Mouse (Mus musculus): ENCODE measurements around the gene Grik4.

The Grik4 gene

DNA sequence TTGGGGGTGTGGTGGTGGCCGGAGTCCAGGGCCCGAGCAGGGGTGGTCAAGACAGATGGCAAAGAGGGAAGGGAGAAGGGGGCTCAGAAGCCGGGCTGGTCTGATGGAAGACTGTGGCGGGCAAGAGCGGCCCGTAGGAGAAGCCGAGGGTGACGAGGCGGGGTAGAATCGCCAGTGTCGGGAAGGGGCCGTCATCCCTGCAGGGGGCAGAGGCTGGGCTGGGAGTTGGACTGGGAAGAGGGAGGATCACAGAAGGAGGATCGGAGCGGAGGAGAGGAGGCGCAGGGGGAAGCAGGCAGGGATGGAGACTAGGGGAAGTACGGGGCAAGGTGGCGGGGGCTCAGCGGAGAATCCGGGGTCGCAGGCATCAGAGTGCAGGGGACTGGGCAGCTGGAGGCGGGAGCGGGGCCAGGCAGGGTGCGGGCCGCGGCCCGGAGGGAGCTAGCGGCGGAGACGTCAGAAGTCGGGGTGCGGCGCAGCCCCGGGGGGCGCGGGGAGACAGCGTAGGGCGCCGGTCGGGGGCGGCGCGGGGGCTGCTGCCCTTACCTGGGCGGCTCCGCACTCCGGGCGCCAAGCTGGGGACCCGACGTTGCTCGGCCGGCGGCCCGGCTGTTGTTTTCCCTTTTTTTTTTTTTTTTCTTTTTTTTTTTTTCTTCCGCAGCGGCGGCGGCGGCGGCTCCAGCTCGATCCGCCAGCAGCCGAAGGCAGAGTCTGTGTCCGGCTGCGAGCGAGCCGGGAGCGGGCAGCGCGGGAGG is at the start of gene Grik4:
Grik4 (minus strand) TSS at position 713 of the 755 bp plus-strand sequence.
- no peak for DNase-seq

- DNase-seq = no peak
Measured at GRCm38 (mm10) chr9:42993659-42994058, 49.4 kb upstream of the Grik4 start.

- no peak for DNase-seq
Measured at GRCm38 (mm10) chr9:42987988-42988387, 43.7 kb upstream of the Grik4 start.

DNA sequence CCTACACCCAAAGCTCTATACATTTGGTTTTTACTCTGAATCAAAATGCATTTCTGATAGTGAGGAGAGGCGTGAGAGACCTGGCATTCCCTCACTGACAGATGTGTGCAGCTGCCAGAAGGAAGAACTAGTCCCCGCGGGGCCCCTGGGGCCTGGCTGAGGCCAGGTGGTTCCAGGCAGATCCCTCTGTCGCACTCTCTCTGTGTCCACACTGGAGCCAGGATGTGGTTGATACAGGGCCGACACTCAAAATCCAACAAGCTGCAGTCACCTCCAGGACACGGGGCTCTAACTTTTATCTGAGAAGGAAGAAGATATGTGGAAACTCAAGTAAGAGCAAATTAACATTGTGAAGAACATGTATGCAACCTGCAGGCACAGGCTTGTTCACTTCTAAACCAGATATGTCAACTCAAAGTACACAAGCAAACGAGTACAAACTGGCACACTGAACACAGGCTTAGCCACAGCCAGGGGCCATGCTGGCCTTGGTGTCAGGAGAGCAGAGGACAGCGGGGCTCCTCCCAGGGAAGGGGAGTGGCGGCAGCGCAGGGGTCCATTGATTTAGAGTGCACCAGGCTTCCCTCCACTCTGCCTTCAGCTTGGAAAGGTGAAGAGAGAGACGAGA is 24.7 kb upstream of the Grik4 start:
- DNase-seq = no peak

- DNase-seq = no peak
Measured at GRCm38 (mm10) chr9:42967731-42968130, 23.4 kb upstream of the Grik4 start.

DNA sequence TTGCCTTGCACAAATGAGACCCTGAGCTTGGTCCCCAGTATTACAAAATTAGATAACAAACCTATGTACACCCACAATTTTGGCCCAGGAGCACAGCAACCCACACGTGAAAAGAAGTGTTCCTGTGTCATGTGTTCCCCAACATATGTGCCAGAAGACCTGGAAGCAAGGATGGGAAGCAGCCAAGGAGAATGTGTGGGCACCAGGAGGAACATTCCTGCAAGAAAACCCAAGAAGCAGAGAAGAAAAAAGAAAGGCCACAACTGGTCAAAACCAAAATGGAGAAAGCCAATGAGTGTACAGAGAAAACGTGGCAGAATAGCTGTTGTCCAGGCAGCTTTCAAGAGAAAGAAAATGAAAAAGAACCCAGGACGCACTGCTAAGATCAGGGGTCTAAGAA is 20.5 kb upstream of the Grik4 start:
- peak; percentile 40 for DNase-seq

DNA sequence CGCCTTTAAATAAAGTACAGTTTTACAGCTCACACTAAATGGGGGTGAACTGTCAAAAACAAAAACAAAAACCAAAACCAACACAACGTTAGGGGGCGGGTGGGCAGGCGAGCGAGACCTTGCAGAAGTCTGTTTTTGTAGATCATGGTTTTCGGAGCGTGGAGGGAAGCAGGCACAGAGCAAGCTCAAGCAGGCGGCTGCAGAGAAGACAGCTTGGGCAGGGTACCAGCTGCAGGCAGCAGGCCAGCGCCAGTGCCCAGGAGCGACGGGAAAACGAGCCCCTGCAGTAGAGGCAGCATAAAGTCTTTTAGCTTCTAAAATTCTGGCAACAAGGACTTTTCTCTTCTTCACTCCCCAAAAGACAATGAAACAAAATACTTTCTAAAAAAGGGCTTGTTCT is 20.1 kb upstream of the Grik4 start:
- DNase-seq = peak; percentile 54

DNA sequence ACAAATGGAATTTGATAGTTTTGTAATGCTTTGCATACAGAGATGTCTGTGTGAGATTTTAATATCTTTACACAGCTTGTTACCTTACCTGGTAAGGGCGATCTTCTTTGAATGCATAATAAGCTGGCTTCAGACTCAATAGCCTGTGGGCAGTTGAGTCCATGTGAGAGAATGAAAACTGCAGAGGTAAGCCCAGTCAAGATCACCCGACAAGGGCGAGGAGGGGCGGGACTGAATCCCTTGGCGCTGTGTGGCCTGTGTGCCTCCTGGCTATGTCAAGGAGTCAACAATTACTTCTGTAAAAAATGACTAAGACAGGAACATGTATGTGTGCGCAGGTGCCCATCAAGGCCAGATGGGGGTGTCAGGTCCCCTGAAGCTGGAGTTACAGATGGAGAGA is 18.2 kb upstream of the Grik4 start:
- no peak for DNase-seq

DNA sequence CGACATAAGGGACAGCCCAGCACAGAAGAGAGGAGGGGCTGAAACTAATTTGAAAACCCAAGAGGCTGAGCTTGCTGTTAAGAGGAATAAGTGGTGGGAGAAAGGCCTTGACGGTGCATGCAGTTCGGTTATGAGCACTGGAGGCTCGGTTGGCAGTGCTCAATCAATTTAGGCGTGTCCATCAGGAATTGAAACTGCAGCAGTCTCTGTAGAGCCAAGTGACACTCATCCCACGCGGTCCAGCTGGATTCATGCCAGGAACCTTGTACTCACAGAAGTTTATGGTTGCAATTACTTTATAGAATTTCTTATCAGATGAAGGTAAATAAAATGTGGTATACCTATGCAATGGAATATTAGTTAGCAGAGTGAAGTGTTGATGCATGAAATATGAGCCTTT is 14.1 kb upstream of the Grik4 start:
- no peak for DNase-seq

DNA sequence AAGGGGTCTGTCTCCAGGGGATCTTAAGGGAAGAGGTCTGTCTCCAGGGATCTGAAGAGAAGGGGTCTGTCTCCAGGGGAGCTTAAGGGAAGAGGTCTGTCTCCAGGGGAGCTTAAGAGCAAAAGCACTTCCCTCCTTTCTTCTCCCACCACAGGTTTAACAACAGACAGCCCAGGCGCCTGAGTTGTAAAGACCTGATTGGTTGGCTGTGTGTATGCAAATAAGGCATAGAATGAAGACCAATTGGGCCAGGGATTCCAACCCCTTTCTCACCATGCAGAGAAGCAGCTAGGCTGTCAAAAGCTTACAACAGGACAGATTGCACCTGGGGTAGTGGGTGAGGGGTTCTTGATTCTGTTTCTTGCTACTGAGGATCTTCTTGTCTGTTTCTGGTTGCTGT is 4.1 kb upstream of the Grik4 start:
- DNase-seq = no peak

- DNase-seq = no peak
Measured at GRCm38 (mm10) chr9:42945174-42945573, 881 bp upstream of the Grik4 start.

GRCm38 (mm10) chr9:42944536-42945006 is 278 bp upstream of the Grik4 start:
- DNase-seq = peak; percentile 83

DNA sequence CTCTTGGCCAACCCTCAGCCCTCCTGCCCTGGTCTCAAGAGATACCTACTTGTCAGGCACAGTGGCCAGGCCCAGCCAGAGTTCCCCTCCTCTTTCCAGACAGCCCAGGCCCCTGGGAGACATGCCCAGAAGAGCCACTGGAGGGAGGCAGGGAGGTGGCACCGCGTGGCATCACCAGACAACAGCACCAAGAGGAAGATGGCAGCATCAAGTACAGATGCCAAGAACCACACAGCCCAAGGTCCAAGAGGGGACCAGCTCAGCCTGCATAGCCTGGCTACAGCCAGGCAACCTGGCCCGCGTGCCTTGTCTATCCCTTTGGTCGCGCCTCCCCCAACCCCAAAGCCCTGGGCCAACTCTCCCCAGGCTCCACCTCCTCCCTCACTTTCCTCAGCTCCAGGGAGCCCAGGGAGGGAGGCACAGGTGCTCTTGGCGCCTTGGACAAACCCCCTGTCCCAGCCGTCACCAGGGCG is 1.2 kb downstream of the Grik4 start:
- DNase-seq = peak; percentile 65

DNA sequence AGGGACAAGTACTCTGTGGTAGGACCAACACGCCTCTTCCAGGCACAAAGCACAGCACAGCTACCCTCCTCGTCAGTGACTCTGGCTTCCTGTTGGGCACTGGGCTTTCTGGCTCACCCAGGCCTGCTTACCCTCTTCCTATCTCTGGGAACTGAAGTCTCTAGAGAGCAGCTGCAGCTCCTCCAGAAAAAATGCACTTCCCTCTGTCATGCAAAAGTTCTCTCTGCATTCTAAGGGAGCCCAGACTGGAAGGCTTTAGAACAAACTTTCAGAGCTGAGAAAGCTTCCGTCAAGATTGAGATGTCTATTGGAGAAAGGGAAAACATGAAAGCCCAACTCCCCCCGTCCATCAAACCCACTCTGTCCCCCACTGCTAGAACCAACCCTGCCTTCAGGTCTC is 2.1 kb downstream of the Grik4 start:
- no peak for DNase-seq

DNA sequence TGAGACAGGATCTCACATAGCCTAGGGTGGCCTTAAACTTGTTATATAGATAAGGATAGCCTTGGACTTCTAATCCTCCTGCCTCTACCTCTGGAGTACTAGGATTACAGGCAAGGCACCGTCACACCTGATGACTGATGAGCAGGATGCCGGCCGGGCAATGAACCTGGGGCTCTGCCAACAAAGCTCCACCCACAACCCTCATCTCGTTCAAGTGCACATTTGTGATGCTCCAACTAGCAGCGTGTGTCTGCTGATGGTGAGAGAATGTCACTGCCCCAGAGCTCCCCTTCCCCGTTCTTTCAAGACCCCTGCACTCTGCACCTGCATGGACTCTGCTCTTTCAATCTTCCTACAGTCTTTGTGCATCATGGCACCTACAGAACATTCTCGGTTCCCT is 12.1 kb downstream of the Grik4 start:
- DNase-seq = no peak

- no peak for DNase-seq
Measured at GRCm38 (mm10) chr9:42927498-42927897, 16.8 kb downstream of the Grik4 start.

GRCm38 (mm10) chr9:42926564-42926963 is 17.7 kb downstream of the Grik4 start:
- DNase-seq = no peak

GRCm38 (mm10) chr9:42921830-42922229 is 22.5 kb downstream of the Grik4 start:
- DNase-seq = no peak

GRCm38 (mm10) chr9:42920190-42920589 is 24.1 kb downstream of the Grik4 start:
- peak; percentile 39 for DNase-seq

GRCm38 (mm10) chr9:42917911-42918310 is 26.4 kb downstream of the Grik4 start:
- peak; percentile 88 for DNase-seq

- no peak for DNase-seq
Measured at GRCm38 (mm10) chr9:42913201-42913600, 31.1 kb downstream of the Grik4 start.

GRCm38 (mm10) chr9:42908657-42909313 is 35.5 kb downstream of the Grik4 start:
- no peak for DNase-seq

DNA sequence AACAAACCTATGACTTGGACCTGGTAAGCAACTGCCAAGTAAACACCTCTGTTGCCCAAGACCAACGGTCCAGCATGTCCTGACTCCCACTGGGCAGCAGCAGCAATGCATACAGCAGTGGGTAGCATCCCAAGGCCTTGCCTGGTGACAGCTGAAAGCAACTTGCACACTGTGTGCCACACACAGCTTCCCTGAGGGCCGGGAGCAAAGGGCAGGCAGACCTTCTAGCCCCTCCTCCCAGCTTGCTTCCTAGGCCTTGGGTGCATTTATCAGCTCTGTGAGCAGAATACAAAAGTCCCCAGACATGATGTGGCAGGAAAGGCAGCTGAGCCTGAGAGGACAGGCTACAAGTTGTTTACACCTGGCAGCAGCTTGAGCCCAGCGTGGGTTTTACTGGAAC is 37.3 kb downstream of the Grik4 start:
- no peak for DNase-seq

GRCm38 (mm10) chr9:42898091-42898591 is 46.2 kb downstream of the Grik4 start:
- peak; percentile 36 for DNase-seq
